Mouse (Mus musculus): ENCODE measurements at regions not wholly inside any gene's neighbourhood (a gene's known extent, or its start where the extent isn't known, plus 50 kb on each side); places are given as distances from the start of the nearest gene placed in this dataset.

DNA sequence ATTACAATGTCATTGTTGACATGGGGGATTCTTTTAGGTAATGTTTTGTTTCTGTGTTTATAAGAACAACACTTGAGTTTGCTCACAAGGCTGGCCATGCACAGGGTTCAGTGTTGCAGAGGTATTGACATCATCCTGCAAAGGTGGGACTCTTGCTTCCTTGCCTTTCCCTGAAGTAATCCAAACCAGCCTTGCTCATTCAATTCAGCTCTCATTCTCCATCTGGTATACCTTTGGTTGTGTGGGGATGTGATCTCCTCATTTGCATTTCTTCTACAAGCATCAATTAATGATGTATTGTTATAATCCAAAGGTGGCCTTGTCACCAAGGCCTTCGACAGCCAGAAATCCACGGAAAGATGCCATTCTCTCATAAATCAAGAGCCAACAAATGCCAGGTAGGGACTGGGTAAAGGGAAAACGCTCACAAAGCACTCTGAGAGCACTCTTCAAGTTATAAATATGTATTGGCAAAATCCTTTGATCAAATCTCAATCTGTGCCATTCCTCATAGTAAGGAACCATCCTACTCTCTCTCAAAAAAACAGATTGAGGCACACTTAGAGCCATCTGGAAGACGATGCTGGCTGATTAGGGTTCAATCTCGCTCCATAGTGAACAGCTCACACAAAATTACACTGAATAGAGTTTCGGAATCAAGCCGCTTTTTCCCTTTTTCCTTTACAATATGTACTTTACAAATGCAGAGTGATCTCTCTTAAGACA lies 435.1 kb downstream of the Klf5 start:
- DNase-seq: no peak

- DNase-seq: no peak
Measured at GRCm38 (mm10) chr14:99734200-99734567, 435.7 kb downstream of the Klf5 start.

DNA sequence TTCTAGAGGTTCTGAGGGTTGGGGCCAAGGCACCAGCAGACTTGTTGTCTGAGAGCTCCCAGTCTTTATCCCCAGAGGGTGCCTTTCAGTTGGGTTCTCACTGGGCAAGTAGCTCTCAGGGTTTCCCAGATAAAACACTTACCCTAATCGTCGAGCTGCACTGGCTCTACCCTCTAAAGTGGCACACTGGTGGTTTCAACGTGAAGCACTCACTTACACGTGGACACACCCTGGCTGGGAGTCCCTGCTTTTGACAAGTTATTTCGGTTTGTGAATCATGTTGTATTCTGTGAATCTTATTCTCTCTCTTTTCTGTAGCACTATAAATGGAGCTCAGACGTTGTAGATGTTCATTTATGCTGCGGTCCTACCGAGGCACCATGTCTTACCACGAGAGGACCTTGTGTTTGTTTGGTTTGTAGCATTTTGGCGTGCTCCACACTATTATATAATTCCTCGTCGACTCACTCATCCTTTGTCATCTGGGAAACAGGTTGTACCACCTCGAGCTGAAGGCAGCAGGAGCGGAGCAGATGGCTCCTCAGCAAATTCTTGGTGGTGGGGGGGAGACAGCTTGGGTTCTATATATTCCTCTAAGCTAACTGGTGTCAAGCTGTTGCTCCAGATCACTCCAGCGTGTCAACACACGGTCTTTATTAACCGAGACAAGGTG lies 445.3 kb downstream of the Klf5 start:
- peak; percentile 3 for DNase-seq

- DNase-seq: no peak
Measured at GRCm38 (mm10) chr14:99745209-99745608, 446.7 kb downstream of the Klf5 start.

GRCm38 (mm10) chr14:99748166-99748565 lies 449.7 kb downstream of the Klf5 start:
- no peak for DNase-seq

GRCm38 (mm10) chr14:99749308-99750305 lies 451.1 kb downstream of the Klf5 start:
- DNase-seq: no peak

DNA sequence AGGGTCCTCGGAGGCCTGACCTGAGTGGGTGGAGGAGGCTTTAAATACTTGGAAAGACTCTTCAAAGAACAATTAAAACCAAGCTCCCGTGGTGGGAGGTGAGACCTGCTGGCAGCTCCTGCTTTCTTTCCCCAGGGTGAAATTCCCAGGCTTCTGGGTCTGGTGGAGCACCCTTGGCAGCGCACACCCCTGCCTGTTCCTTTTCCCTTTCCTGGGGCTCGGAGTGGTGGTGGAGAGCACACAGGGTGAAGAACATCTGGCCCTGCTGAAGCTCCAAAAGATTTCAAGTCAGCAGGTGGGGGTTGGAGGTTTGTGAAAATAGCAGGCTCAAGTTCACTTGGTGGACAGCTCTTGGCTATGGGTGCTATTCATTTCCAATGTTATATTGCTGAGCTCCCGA lies 459.6 kb downstream of the Klf5 start:
- no peak for DNase-seq

- no peak for DNase-seq
Measured at GRCm38 (mm10) chr14:99763336-99763735, 464.8 kb downstream of the Klf5 start.

GRCm38 (mm10) chr14:99771009-99771408 lies 472.5 kb downstream of the Klf5 start:
- no peak for DNase-seq

- DNase-seq: no peak
Measured at GRCm38 (mm10) chr14:99772774-99773423, 474.4 kb downstream of the Klf5 start.

DNA sequence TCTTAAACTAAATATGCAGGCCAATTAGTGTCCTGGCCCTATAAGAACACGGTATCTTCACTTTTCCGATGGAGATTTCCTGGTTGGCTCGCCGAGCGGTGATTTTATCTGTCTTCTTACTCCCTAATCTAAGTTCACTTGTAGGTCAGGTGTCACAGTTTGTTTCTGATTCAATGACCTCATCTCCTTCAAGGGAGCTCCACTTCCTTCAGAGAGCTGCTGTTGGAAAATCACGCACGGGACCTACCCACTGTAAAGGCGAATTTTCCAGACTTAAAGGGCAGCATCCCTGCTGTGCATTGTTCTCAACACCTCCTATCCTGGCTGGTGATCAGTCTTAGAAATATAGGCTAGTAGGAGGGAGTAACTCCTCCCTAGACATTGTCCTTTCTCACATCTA lies 480.0 kb downstream of the Klf5 start:
- no peak for DNase-seq

GRCm38 (mm10) chr14:99778957-99779356 lies 480.5 kb downstream of the Klf5 start:
- DNase-seq: no peak

DNA sequence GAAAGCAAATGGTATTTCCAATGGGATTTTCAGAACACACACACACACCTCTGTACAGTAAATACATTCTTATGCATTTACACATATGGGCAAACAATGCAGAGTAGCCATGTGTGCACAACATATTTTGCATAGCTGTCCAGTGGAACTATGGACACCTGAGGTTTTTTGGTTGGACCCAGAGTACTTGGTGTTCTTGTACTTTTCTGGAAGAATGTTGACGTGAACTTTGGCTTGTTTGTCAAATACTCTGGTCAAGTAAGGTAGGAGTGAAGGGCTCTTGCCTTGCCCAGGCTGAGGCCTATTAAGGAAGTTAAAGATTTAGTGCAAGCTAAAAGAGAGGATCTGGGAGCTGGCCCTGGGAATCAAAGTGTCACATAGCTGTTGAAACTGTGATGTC lies 485.2 kb downstream of the Klf5 start:
- no peak for DNase-seq

DNA sequence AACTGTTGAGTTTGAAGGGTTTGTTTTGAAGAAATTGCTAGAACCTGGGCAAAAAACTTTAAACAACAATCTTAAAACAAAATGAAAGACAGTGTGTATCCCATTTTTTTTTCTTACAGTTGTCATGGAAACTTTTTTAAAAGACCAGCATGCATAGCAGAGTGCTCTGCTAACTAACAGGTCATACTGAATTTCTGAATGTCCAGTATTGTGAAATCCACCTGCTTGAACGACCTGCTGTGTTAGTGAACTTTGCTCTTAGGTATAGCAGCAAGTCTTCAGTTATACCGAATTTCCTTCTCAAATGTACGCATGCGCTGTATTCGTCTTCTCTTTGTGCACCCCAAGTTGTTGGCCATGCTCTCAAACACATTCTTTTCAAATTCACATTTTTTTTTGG lies 486.6 kb downstream of the Klf5 start:
- no peak for DNase-seq

DNA sequence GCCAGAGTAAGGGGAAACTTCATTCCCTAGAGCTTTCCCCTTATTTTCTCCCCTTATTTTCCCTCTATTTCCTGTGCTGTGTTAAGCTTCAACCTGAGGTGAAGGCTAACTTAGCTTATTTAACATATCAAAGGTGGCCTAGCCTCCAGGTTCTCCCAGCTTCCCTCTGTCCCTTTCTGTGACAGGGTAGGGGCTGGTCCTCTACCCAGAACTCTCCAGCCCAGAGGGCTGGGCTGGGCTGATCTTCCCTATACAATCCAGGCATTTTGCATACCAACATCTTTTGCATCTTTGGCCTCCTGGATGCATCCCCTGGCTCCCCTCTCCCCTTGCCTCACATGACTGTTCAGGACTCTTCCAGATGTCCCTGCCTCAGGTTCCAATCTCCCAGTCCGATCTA lies 487.9 kb downstream of the Klf5 start:
- DNase-seq: no peak

DNA sequence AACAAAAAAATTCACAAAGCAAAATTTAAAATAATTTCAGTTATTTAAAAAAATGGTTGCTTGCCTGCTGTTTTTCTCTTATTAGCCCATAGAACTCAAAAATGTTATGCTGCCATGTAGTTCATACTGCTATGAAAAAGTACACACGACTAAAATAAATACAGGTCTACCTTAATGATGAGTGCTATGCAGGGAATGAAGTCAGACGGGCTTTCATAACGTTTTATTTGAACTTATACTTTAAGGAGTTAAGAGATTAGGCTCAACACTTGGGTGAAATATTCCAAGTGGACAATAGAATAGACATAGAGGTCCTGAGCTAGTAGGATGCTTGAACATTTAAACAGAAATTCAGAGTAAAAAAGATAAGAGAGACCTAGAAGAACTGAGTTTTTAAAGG lies 489.7 kb downstream of the Klf5 start:
- DNase-seq: no peak

DNA sequence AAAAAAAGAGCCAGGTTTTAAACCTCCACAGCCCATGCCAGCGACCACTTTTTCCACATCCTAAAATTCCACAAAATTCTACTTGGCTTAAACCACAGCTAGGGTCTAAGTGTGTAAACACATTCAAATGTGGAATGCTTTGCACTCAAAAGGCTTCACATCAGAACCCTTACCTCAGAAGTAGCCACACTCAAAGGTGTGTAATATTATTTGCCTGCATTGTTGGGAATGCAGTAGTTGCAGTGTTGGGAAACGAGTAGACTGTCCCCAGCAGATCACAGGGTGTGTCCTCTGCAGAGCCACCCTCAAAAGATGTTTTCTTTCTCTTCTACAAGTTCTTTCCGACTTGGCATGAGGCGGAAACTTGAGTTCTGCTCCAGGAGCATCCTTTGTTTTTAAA lies 488.2 kb downstream of the Klf12 start:
- no peak for DNase-seq

DNA sequence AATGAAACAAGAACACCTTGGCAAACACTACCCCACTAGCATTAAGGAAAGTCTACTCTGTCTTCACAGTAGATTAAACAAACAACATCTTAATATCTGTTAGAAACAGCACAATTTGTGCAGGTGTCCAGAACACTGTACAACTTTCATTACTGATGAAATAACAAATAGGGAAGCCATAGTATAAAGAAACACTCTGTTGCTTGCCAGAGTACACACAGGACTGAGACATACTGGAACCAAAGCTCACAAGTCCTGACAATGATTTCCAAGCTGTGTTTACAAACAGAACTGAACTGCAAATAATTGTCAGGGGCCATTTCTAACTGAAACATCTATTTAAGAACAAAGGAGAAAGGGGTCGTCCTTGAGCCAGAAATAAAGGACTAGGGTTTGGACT lies 478.4 kb downstream of the Klf12 start:
- no peak for DNase-seq

DNA sequence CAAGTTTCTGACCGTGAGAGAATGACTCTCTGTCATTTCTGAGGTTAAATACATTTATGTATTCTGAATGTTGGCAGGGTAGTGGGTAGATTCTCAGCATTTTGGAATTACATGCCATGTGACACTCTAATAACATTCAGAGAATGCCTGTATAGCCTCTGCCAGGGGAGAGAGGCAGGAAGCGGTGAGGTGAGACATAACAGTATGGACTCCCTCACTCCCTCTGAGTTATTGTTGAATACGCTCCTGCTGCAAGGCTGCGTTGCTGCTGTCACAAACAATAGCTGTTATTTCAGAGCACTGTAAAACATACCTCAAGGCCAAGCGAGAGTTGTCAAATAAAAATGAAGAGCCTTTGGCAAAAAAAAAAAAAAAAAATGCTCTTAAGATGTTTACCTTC lies 477.9 kb downstream of the Klf12 start:
- no peak for DNase-seq

DNA sequence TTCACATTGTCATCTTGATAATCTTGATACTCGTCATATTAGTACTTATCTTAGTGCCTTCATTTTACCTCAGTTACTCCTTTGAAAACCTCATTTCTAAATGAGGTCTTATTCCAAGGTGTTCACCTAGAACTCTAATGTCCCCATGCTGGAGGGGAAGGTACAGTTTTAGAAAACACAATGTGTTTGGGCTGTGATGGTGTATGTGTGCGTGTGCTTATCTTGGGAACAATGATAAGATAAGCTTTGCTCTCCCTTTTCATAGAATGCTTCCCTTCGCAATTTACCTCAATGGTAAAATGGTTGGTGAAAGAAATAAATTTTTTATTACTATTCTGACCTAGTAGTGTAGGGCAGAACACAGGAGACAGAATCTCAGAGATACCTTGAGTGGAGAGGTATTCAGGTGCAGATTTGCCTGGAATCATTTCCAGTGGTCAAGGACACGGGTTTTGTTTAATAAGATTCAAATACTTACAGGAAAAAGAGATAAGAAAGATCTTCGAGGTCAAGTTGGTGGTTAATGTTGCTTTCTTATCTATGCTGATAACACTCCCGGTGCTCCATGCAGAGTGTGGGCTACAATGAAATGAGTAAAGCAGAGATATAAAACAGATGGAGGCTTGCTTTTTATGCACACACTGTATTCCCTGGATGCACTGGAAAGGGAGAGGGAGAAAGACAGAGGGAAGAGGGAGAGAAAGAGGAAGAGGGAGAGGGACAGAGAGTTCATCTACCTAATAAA lies 471.6 kb downstream of the Klf12 start:
- DNase-seq: no peak

Data from cerebellum, adult 9-10 months (tissue).